Mouse (Mus musculus): Measurements from ENCODE around the gene Atp5k.
A peak's percentile ranks its signal among the peaks of the same experiment; 100 is the strongest.

The Atp5k gene

DNA sequence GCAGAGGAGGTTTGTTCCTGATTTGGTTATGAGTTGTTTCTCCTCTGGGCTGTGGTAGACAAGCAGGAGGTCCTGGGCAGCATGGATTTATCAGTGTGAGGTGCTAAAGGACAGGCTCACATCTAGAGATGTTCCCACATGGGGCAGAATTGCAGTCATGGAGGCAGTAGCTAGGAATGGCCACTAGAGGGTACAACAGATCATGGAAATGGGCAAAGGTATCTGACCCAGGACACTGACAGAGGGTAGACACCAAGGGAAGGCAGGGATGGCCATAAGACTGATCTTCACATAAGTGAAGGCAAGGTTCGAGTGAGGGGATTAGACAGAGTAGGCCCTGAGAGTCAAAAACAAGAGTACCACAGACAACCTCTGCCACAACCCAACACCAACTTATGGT is 7.1 kb downstream of the Atp5k start:
- peak; percentile 76 for DNase-seq (ENCODE audit: low spot score)

DNA sequence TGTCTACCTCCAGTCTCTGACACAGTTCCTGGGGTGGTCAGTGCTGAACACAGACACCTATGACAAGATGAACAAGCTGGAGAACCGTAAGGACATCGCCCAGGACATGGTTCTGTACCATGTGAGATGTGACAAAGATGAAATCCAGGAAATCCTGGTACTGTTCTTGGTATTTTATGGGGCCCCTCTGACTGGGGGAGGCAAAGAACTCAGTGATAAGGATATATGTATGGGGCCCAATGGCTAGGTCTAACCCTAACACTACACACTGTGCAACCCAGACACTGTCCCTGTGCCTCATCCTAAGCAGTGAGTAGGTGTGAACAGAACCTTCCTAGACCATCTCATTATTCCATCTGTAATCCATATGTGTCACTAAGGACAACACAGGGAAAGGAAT is 10.8 kb downstream of the Atp5k start:
- DNase-seq (ENCODE audit: low spot score), result no peak

DNA sequence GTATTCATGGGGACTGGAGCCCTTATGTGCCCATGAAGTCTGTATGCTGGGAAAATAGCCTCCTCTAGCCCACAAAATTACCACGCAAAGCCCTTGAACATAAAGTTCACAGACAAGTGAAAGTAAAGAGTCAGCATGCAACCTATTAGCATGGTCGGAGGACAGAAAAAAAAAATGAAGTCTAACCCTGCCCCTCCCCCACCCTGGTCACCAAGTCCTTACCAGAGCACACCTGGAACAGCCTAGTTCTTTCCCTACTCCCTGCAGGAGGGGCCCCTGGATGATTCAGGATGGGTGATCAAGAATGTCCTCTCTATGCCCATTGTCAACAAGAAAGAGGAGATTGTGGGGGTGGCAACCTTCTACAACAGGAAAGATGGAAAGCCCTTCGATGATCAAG is 11.5 kb downstream of the Atp5k start:
- DNase-seq (ENCODE audit: low spot score), result no peak

DNA sequence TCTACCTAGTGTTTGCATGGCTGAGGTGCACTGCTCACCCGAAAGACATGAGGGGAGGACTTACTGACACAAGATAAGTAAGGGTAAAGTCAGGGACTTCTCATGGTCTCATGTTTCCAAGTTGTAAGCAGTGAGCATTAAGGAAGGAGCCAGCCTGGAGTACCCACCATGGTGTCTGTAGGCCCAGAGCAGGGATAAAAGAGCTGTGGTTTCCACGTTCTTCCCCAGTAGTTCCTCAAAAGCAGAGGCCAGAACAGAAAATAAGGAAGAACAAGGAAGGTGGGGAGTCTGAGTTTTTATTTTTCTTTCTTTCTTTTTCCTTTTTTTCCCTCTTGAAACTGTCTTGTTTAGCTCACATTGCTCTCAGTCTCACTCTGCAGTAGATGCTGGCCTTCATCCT is 19.5 kb downstream of the Atp5k start:
- DNase-seq (ENCODE audit: low spot score), result no peak

DNA sequence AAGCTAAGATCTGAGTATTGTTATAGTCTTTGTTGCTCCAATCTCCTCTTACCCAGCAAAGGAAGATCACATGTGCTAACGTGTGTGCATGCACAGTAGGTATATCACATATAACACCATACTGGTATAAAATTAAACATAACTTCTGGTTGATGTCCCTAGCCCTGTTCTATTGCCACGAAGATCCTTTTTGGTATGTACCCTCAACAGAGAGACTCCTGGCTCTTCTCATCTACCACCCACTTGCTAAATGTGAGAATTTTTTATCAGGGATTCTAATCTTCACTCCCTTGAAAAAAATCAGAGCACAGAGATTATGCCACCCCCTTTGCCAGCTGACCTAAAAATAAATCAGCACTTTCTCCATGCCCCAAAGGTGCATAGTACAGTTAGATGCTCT is 27.3 kb downstream of the Atp5k start:
- no peak for DNase-seq (ENCODE audit: low spot score)

GRCm38 (mm10) chr5:108405460-108405859 is 28.8 kb downstream of the Atp5k start:
- DNase-seq (ENCODE audit: low spot score), result no peak

DNA sequence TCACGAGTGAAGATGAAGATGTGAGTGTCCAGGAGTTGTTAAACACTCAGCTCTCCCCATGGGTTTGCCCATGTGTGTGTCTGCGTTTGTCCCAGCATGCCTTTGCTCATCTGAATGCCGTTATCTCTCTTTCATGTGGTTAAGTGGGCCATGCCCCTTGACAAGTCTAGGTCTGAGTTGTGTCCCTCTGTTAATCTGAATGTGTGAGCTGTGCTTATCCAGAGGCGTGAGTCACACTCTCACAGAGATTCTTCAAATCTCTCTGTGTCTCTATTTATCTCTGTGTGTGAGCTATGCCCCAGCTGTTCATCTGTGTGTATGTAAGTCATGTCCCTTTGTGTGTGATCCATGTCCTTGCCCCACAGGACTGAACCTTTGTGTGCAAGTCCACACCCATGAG is 30.8 kb downstream of the Atp5k start:
- no peak for DNase-seq (ENCODE audit: low spot score)

- DNase-seq (ENCODE audit: low spot score), result no peak
Observed at GRCm38 (mm10) chr5:108389744-108390143, 44.5 kb downstream of the Atp5k start.

- DNase-seq (ENCODE audit: low spot score), result no peak
Observed at GRCm38 (mm10) chr5:108388201-108388600, 46.0 kb downstream of the Atp5k start, which contains the start of gene Pde6b. Gene Pde6b, plus strand, starts transcription at chr5:108388391.

DNA sequence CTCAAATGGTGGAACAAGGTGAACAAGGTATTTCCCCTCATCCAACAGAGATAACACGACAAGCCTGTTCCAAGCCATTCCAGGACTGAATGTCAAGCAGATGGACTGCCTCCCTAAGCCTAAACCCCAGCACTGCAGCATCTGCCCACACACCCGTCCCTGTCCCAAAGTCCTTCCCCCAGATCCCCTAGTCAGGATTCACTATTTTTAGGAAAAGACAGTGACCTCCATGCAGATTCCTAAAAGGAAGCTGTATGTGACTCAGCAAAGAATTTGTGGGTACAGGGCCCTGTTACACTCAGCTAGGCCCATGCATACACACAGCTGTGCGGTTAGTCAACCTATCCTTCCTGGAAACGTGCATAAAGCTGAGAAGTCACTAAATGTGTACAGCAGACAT is 47.8 kb downstream of the Atp5k start:
- DNase-seq (ENCODE audit: low spot score), result no peak

DNA sequence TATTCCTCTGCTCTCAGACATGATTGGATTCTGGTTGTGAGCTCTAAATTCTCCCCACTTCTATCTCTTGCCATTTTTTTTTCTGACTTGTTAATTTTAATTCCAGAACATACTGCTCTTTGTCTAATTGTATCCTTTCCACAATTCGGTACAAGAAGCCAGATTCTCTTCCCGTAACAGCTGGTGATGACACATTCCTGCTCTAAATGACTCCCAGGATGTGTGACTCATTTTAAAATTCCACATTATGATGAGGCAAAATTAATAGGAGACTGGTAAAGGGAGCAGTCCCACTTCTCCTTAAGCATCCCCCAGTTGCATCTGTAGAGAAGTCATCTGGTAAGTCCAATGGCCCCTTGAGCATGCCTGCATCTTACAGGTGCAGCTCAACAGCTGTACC is 48.6 kb downstream of the Atp5k start:
- no peak for DNase-seq (ENCODE audit: low spot score)

Measured in embryo, embryonic 10 days (tissue).